Mouse (Mus musculus) layer of hippocampus, postnatal 25 days (tissue): ENCODE data around the gene Cryl1. TPM values are rescaled to one million over a fixed set of nuclear protein-coding genes. Genes with fewer than 3 reads are reported as not detected.

Source experiments
- DNase-seq, 2 experiments: peaks; one replicate each; pipeline ENCODE4 v3.0.0; 2022; ENCODE audit warnings: mixed read lengths in 2 of 2, low spot score in 1 of 2; ENCODE audit errors: extremely low spot score in 1 of 2
- total RNA-seq, 2 experiments: library from RNA; stranded (reverse); gene quantifications; 2 replicates each; pipeline ENCODE4 v1.2.3; 2021

Gene Cryl1
- total RNA-seq, 2 experiments from 2014 or later = 18.1 to 21.4 TPM

DNA sequence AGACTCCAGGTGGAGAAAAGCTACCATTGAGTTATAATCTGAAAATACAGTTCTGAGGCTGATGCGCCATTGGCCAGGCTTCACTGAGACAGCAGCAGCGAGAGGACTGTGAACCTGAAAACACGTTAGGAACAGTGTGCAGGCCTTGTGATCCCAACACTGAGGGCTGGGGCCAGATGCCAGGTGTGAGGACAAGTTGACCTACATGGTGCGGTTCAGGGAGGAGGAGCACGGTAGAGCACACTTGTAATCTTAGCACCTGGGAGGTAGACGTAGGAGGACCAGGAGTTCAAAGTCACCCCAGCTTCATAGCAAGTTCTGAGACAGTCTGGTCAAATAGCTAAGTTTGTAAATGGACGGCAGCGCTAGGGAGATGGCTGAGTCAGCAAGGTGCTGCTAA is 139.0 kb downstream of the Cryl1 start:
- DNase-seq = no peak

DNA sequence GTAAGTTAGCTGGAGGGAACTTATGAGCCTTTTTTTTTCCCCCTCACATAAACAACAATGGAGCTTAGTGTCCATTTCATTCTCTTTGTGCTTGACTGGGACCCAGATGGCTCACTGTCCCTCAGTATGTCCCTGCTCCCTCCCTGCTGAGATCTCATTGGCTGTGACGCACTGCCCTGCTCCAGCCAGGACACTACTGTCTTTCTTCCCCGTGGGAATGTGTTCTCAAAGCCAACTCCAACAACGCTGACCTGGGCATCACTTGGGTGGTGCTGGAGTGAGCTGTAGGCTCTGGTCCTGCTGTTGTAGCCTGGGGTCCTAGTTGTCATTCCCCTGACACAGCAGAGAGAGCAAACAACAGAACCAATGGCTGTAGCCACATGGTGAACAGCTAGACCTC is 149.7 kb downstream of the Cryl1 start:
- DNase-seq = no peak

DNA sequence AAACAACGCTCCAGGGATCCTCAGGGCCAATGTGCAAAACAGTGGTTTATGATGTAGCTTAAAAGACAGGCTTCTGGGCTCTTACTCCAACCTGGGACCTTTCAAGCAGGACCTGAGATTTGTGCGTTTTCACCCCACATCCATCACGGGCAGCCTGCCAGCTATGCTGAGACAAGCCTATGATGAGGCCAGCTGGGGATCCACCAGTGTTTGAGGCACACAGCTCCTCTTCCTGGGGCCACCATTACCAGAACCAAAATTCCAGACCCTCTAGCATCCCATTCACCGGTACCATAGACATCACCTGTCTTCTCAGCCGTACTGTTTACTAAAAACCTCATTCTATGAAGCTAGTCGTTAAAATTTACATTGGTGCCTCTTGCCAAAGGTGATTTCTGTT is 151.8 kb downstream of the Cryl1 start:
- no peak for DNase-seq

- no peak for DNase-seq
Measured at GRCm38 (mm10) chr14:57242978-57243377, 155.4 kb downstream of the Cryl1 start.

- DNase-seq = no peak
Measured at GRCm38 (mm10) chr14:57235276-57235675, 163.1 kb downstream of the Cryl1 start.

- no peak for DNase-seq
Measured at GRCm38 (mm10) chr14:57234711-57235110, 163.6 kb downstream of the Cryl1 start.

DNA sequence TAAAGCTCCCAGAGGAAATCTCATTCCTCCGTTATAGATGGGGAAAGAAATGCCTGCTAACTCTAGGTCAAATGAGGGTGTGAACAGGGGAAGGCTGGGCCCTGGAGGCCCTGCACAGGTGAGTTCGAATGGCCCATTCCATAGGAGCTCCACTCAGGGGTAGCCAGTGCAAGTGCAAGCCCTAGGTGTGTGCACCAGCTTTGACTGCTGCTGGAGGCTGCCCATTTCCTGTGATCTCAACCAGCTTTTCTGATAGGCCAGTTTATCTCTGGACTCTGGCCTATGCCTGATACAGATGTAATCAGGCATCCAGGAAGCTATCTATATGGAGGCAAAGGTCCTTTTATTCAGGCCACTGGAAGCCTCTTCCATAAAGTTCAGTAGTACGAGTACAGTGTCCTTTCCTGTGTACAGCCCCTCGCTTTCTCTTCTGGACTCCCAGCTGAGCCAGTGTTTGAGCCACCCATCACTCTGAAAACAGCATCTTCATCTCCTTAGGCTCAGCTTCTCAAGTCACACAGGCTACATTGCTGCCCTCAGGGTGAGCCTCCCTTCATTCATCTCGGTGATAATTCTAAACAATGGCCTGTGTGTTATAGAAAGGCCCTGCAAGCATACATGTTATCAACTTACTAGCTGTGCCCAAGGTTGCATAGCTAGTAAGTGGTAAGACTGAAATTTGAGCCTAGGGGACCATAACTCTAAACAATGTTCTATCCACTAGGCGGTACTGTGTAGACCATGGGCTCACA is 167.9 kb downstream of the Cryl1 start:
- no peak for DNase-seq

Other genes starting within 250 kb of the Cryl1 start
- gene Ift88, start 25.5 kb upstream of the Cryl1 start, total RNA-seq = 10 to 100 TPM; 12.9 to 13.9 TPM
- 10 to 100 TPM; 12.1 to 12.8 TPM for gene Il17d, start 126.2 kb upstream of the Cryl1 start, total RNA-seq
- gene Eef1akmt1, start 173.1 kb upstream of the Cryl1 start, total RNA-seq = 10 to 100 TPM; 37.7 to 42.4 TPM